ENCODE assay signal across 8 mouse cellular contexts in genomic region chr12:112449144-112449827, GRCm38 (mm10). TPM values are rescaled to one million over a fixed set of nuclear protein-coding genes. Genes with fewer than 3 reads are reported as not detected.
DNase-seq lines count a peak whose midpoint lies in the region; ATAC-seq lines count a peak whose summit lies in the region.

No protein-coding gene starts in this region.

- H3K9me3 ChIP-seq in heart, embryonic 15.5 days (replicated peaks), result peaks cover 5% of the 10 kb centered on the region
- no peaks in the 10 kb centered on the region for H3K9me3 ChIP-seq in midbrain, embryonic 15.5 days

- WGBS in heart, embryonic 15.5 days, result 56% methylated on average over 18 of the region's 18 CpGs
- 53% methylated on average over 18 of the region's 18 CpGs for WGBS in midbrain, embryonic 15.5 days

- intact Hi-C loops in heart, postnatal 36 days (cut with DNase I), result no loop called here

- no peak for ATAC-seq in heart, embryonic 15.5 days (replicated peaks; ENCODE audit: insufficient number of reproducible peaks, insufficient read depth, low FRiP score, low read depth)
- peak; percentile 86 for ATAC-seq in activated CD4-positive, CD25-positive, alpha-beta regulatory T cell, adult 4 months
- ATAC-seq in midbrain, embryonic 15.5 days (replicated peaks), result no peak
- no peak for ATAC-seq in granulocyte monocyte progenitor cell, adult 5-6 weeks (replicated peaks; ENCODE audit: poor library complexity, severe bottlenecking)
- no peak for ATAC-seq in erythroblast, adult 5-6 weeks (replicated peaks; ENCODE audit: low FRiP score, poor library complexity, severe bottlenecking)

- no peak overlapping the region for H3K4me3 ChIP-seq in heart, embryonic 15.5 days
- no peak overlapping the region for H3K4me3 ChIP-seq in midbrain, embryonic 15.5 days

- H3K36me3 ChIP-seq in heart, embryonic 15.5 days, result no peaks in the 10 kb centered on the region
- no peaks in the 10 kb centered on the region for H3K36me3 ChIP-seq in midbrain, embryonic 15.5 days (replicated peaks)

- peak overlapping the region; percentile 72 for H3K27ac ChIP-seq in heart, embryonic 15.5 days
- peak overlapping the region; percentile 1 for H3K27ac ChIP-seq in midbrain, embryonic 15.5 days

- H3K4me2 ChIP-seq in heart, embryonic 15.5 days, result no peak overlapping the region
- H3K4me2 ChIP-seq in midbrain, embryonic 15.5 days, result no peak overlapping the region

- no peaks in the 10 kb centered on the region for H3K27me3 ChIP-seq in heart, embryonic 15.5 days
- H3K27me3 ChIP-seq in midbrain, embryonic 15.5 days (replicated peaks), result no peaks in the 10 kb centered on the region

- no peaks in the 10 kb centered on the region for H3K4me1 ChIP-seq in heart, embryonic 15.5 days (replicated peaks)
- peaks cover 23% of the 10 kb centered on the region for H3K4me1 ChIP-seq in midbrain, embryonic 15.5 days

- no peak overlapping the region for H3K9ac ChIP-seq in heart, embryonic 15.5 days
- H3K9ac ChIP-seq in midbrain, embryonic 15.5 days, result no peak overlapping the region

- no peak for DNase-seq in heart, postnatal 36 days
- peak; percentile 72 for DNase-seq in induced T-regulatory cell, adult 2 months (ENCODE audit: low read depth)
- DNase-seq in kidney, adult 11 months, result no peak

RNA-seq across cellular contexts. Expression of gene A530016L24Rik, which starts 40.0 kb away (rescaled TPM):
- polyA plus RNA-seq in heart, embryonic 15.5 days (2015; fragmentation: Nextera tagmentation; extraction: Ambion mirVana), result 5.3 and 6.0 TPM in 2 replicates
- total RNA-seq in heart, postnatal 36 days (2021), result 10 to 100 TPM; 26.0 to 29.9 TPM
- not detected for polyA plus RNA-seq in activated CD4-positive, CD25-positive, alpha-beta regulatory T cell, adult 4 months (2017; shearing (Covaris generic))
- 0.22 and 0.24 TPM in 2 replicates for polyA plus RNA-seq in midbrain, embryonic 15.5 days (2015; fragmentation: Nextera tagmentation; extraction: Ambion mirVana)
- total RNA-seq in granulocyte monocyte progenitor cell, adult 5-6 weeks (2014; fragmentation: Nextera tagmentation), result not detected in 2 replicates
- total RNA-seq in granulocyte monocyte progenitor cell, adult 5-6 weeks (2017), result not detected in 2 replicates
- not detected in 2 replicates for total RNA-seq in erythroblast, adult 5-6 weeks (2015; ENCODE audit: low replicate concordance)
- total RNA-seq in erythroblast, adult 5-6 weeks (2017; ENCODE audit: low replicate concordance), result not detected in 2 replicates

Comparison
In these comparisons a context has a peak if more than half of its experiments do, and no peak if none do; other contexts are left out.
1. RNA of gene A530016L24Rik, which starts 40.0 kb away (total RNA-seq): 26.0 to 29.9 TPM in heart, postnatal 36 days; not detected in granulocyte monocyte progenitor cell, adult 5-6 weeks and not detected in erythroblast, adult 5-6 weeks; every median in the first group is over 10 times any median in the second.